Mouse (Mus musculus): Measurements from ENCODE around the gene Cars. TPM values are rescaled to one million over a fixed set of nuclear protein-coding genes. Genes with fewer than 3 reads are reported as not detected.
"Not testable (repeated sequence)": the region's sequence is repeated elsewhere in the genome, so short reads cannot be mapped to it uniquely, and the experiment has no call there.

Gene Cars
- 57.2 and 77.7 TPM in 2 replicates for total RNA-seq (2017)

- peak; percentile 95 to 98 for ATAC-seq (replicated peaks in 1 of 2; ENCODE audit: insufficient read depth in 1 of 2, low FRiP score in 2 of 2, low TSS enrichment in 1 of 2, low read depth in 1 of 2, poor library complexity in 2 of 2, severe bottlenecking in 2 of 2)
These were observed at the start of gene Cars for GRCm38 (mm10) chr7:143599428-143600230. Gene Cars, minus strand, starts transcription at chr7:143600090.

- ATAC-seq (replicated peaks in 1 of 2; ENCODE audit: insufficient read depth in 1 of 2, low FRiP score in 2 of 2, low TSS enrichment in 1 of 2, low read depth in 1 of 2, poor library complexity in 2 of 2, severe bottlenecking in 2 of 2) = peak; percentile 99 to 100
These were observed 49.3 kb upstream of the Cars start, which contains the start of gene Tnfrsf22 for GRCm38 (mm10) chr7:143649034-143649768. Gene Tnfrsf22, minus strand, starts transcription at chr7:143649661.

- ATAC-seq (replicated peaks in 1 of 2; ENCODE audit: insufficient read depth in 1 of 2, low FRiP score in 2 of 2, low TSS enrichment in 1 of 2, low read depth in 1 of 2, poor library complexity in 2 of 2, severe bottlenecking in 2 of 2) = not testable (repeated sequence)
These were observed 44.1 kb upstream of the Cars start for GRCm38 (mm10) chr7:143643949-143644348.

- peak in 1 of 2 experiments; percentile 48; a peak in 1 of 4 replicates for ATAC-seq (replicated peaks in 1 of 2; ENCODE audit: insufficient read depth in 1 of 2, low FRiP score in 2 of 2, low TSS enrichment in 1 of 2, low read depth in 1 of 2, poor library complexity in 2 of 2, severe bottlenecking in 2 of 2)
These were observed 36.8 kb upstream of the Cars start for GRCm38 (mm10) chr7:143636674-143637073.

GRCm38 (mm10) chr7:143631503-143631902 lies 31.6 kb upstream of the Cars start:
- ATAC-seq (replicated peaks in 1 of 2; ENCODE audit: insufficient read depth in 1 of 2, low FRiP score in 2 of 2, low TSS enrichment in 1 of 2, low read depth in 1 of 2, poor library complexity in 2 of 2, severe bottlenecking in 2 of 2) = no peak; a peak in 1 of 4 replicates

- ATAC-seq (replicated peaks in 1 of 2; ENCODE audit: insufficient read depth in 1 of 2, low FRiP score in 2 of 2, low TSS enrichment in 1 of 2, low read depth in 1 of 2, poor library complexity in 2 of 2, severe bottlenecking in 2 of 2) = no peak
These were observed 29.6 kb upstream of the Cars start for GRCm38 (mm10) chr7:143629501-143629900.

GRCm38 (mm10) chr7:143628540-143628939 lies 28.6 kb upstream of the Cars start, which contains the start of gene Tnfrsf26:
Gene Tnfrsf26, minus strand, starts transcription at chr7:143628722.
- ATAC-seq (replicated peaks in 1 of 2; ENCODE audit: insufficient read depth in 1 of 2, low FRiP score in 2 of 2, low TSS enrichment in 1 of 2, low read depth in 1 of 2, poor library complexity in 2 of 2, severe bottlenecking in 2 of 2) = 0 out of 4 replicates have a peak, but pooled peaks of 1 of the 2 experiments have one; percentile 11

- ATAC-seq (replicated peaks in 1 of 2; ENCODE audit: insufficient read depth in 1 of 2, low FRiP score in 2 of 2, low TSS enrichment in 1 of 2, low read depth in 1 of 2, poor library complexity in 2 of 2, severe bottlenecking in 2 of 2) = peak; percentile 52 to 68; a peak in 3 of 4 replicates
These were observed 27.8 kb upstream of the Cars start for GRCm38 (mm10) chr7:143627555-143628286.

GRCm38 (mm10) chr7:143626178-143626577 lies 26.3 kb upstream of the Cars start:
- ATAC-seq (replicated peaks in 1 of 2; ENCODE audit: insufficient read depth in 1 of 2, low FRiP score in 2 of 2, low TSS enrichment in 1 of 2, low read depth in 1 of 2, poor library complexity in 2 of 2, severe bottlenecking in 2 of 2) = no peak

- ATAC-seq (replicated peaks in 1 of 2; ENCODE audit: insufficient read depth in 1 of 2, low FRiP score in 2 of 2, low TSS enrichment in 1 of 2, low read depth in 1 of 2, poor library complexity in 2 of 2, severe bottlenecking in 2 of 2) = no peak
These were observed 25.3 kb upstream of the Cars start for GRCm38 (mm10) chr7:143625151-143625550.

GRCm38 (mm10) chr7:143624561-143624960 lies 24.7 kb upstream of the Cars start:
- ATAC-seq (replicated peaks in 1 of 2; ENCODE audit: insufficient read depth in 1 of 2, low FRiP score in 2 of 2, low TSS enrichment in 1 of 2, low read depth in 1 of 2, poor library complexity in 2 of 2, severe bottlenecking in 2 of 2) = no peak

- no peak for ATAC-seq (replicated peaks in 1 of 2; ENCODE audit: insufficient read depth in 1 of 2, low FRiP score in 2 of 2, low TSS enrichment in 1 of 2, low read depth in 1 of 2, poor library complexity in 2 of 2, severe bottlenecking in 2 of 2)
These were observed 21.1 kb upstream of the Cars start for GRCm38 (mm10) chr7:143620951-143621350.

- peak in 1 of 2 experiments; percentile 39; a peak in 2 of 4 replicates for ATAC-seq (replicated peaks in 1 of 2; ENCODE audit: insufficient read depth in 1 of 2, low FRiP score in 2 of 2, low TSS enrichment in 1 of 2, low read depth in 1 of 2, poor library complexity in 2 of 2, severe bottlenecking in 2 of 2)
These were observed 14.7 kb upstream of the Cars start for GRCm38 (mm10) chr7:143614404-143615135.

GRCm38 (mm10) chr7:143612215-143612614 lies 12.3 kb upstream of the Cars start:
- ATAC-seq (replicated peaks in 1 of 2; ENCODE audit: insufficient read depth in 1 of 2, low FRiP score in 2 of 2, low TSS enrichment in 1 of 2, low read depth in 1 of 2, poor library complexity in 2 of 2, severe bottlenecking in 2 of 2) = no peak

GRCm38 (mm10) chr7:143605321-143605720 lies 5.4 kb upstream of the Cars start:
- ATAC-seq (replicated peaks in 1 of 2; ENCODE audit: insufficient read depth in 1 of 2, low FRiP score in 2 of 2, low TSS enrichment in 1 of 2, low read depth in 1 of 2, poor library complexity in 2 of 2, severe bottlenecking in 2 of 2) = peak; percentile 36 to 85; a peak in 3 of 4 replicates

GRCm38 (mm10) chr7:143604889-143605288 lies 5.0 kb upstream of the Cars start:
- no peak for ATAC-seq (replicated peaks in 1 of 2; ENCODE audit: insufficient read depth in 1 of 2, low FRiP score in 2 of 2, low TSS enrichment in 1 of 2, low read depth in 1 of 2, poor library complexity in 2 of 2, severe bottlenecking in 2 of 2)

- ATAC-seq (replicated peaks in 1 of 2; ENCODE audit: insufficient read depth in 1 of 2, low FRiP score in 2 of 2, low TSS enrichment in 1 of 2, low read depth in 1 of 2, poor library complexity in 2 of 2, severe bottlenecking in 2 of 2) = no peak
These were observed 1.8 kb upstream of the Cars start for GRCm38 (mm10) chr7:143601705-143602104.

Measured in hematopoietic stem cell, adult 5-6 weeks (primary cell).